Mouse (Mus musculus) fibroblast of lung, adult 2 months (primary cell): Measurements from ENCODE around the gene Clec4a1.

ENCODE experiments used
- DNase-seq: peaks from one replicate; pipeline ENCODE4 v3.0.0-alpha.2; 2011; ENCODE audit warnings: low read depth

The Clec4a1 gene

DNA sequence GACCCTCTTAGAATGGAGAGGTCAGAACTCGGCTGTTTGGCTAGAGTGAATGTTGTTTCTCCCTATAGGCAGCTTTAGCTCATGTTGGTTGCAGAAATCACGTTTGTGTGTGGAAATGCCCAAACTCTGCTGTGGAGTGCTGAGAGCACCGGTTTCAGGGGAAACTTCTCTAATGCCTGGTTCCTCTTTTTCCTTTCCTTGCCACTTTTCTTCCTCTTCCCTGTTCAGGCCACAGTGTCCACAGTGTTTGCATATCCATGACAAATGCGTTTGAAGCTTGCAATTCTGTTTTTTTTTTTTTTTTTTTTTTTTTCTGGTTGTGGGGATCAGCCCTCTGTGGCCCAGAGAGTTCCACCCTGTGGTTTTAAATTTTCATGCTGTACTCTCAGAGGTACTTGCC lies at the start of gene Clec4a1:
Gene Clec4a1, plus strand, starts transcription at position 398 of the 400 bp plus-strand sequence.
- DNase-seq: no peak

DNA sequence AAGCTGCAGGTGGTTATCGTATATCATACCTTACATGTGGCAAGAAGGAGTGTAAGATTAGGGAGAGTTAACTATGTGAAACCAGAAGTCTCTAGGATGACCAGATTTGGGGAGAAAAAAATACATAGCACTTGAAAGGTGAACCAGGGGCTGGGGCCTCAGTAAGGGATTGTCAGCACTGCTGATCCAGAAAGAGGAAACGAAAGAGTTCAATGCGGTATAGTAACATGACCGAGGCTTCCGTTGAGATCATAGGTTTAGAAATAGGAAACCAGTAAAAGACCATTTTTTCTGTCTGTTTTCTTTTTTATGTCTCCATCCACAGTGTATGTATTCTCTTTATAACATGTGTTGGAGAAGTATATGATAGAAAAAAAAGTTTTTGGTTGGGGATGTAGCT lies 48.8 kb upstream of the Clec4a1 start:
- DNase-seq: no peak

DNA sequence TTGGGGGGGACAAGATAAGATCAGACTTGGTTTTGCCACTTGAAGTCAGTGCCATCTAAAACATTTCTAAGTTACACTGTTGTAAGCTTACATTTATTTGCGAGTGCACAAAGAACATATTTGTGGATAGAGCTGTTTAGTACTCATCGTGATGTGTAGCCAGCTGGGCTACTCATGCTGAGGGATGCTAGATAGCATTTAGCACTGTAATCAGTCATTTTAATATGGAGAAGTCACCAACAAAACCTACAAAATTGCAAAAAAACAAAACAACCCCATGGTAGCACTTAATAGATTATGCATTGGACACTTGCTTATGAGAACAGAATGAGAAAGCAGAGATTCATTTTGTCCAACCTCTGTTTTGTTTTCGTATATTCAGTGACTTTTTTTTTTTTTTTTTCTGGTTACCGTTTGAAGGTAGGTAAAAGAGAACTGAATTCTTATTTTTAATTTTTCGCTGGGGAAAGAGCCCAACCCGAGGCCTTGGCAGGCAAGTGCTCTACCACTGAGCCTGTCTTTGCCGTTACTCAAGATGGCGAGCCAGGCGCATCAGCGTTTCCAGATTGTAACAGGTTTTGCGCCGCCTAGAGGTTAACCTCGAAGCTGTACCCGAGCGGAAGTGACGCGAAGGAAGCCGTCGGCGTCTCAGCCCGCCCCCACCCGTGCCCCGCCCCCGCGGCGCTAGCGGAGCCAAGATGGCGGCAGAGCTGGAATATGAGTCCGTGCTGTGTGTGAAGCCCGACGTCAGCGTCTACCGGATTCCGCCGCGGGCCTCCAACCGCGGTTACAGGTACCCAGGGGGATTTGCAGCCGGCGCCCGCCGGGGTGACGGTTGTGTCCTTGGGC lies 47.6 kb upstream of the Clec4a1 start, which contains the start of gene Necap1:
Gene Necap1, plus strand, starts transcription at position 604 of the 849 bp plus-strand sequence.
- DNase-seq: peak; percentile 83

DNA sequence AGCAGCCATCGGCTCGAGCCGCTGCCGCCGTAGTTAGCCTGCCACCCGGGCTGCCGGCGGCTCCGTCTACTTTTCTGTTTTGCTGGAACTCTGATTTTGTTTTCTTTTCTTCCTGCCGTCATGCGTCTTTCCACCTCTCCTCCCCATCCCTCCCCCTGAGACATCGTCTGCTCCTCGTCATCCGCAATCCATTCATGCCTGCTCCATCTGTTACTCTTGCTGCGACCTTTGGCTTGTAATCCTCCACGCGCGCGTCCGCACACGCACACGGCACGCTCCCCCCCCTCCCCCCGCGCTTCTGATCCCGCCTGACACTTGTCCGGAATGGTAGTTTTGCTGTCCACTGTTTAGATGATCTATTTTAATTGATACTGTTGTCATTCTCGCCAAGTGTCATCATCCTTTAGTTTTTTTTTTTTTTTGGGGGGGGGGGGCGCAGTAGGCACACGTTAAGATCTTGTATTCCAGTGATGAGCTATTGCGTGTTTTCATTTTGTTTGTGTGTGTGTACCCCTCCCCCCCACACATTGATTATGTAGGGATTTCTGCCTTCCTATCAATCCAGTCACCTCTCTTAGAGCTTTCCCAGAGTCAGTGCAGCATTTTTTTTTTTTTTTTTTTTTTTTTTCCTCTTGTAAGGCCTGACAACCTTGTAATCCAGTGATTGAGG lies 46.8 kb upstream of the Clec4a1 start:
- DNase-seq: no peak

DNA sequence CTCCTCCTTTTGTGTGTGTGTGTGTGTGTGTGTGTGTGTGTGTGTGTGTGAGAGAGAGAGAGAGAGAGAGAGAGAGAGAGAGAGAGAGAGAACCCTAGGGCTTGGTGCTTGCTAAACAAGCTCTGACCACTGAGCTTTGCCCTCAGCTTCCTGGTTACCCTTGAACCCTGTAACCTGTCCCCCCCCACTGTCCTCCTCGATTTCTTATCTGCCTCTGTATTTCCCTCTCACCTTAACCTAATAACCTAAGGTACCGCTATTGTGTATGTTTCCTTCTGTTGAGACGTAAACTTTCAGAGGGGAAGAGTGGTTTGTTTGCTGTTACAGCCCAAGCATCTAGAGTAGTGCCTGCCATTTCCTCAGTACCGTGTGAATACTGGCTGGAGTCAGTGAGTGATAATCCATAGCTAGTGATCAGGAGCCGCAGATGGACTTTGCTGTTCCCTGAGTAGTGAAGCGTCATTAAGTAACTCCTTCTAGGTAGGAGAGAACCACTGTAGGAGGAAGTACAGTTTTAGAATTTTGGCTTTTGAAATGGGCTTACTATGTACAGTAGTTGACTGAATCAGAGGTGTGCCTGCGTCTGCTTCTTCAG lies 42.4 kb upstream of the Clec4a1 start:
- DNase-seq: no peak

DNA sequence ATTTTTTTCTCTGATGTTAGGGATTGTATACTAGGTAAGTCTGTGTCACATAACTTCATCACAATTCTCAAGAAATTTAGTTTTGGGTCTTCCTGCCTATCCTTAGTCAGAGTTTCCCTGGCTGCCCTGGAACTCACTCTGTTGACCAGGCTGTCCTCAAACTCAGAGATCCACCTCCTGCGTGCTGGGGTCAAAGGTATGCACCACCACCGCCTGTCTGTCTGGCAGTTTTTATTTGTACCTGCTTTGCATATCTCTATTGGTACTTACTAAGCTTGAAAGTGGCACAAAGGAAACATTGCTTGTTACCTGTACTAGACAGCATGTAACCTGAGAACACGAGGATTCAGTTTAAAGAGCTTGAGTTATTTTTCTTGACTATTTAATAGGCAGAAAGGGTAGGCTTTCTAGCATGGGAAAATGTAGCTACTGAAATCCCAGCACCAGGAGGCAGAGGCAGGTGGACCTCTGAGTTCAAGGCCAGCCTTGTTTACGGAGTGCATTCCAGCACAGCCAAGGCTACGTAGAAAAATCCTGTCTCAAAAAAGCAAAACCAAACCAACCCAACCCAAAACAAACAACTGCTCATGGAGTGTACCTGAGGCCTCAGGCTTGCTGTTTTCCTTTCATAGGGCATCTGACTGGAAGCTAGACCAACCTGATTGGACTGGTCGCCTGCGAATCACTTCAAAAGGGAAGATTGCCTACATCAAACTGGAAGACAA lies 41.7 kb upstream of the Clec4a1 start:
- DNase-seq: no peak

DNA sequence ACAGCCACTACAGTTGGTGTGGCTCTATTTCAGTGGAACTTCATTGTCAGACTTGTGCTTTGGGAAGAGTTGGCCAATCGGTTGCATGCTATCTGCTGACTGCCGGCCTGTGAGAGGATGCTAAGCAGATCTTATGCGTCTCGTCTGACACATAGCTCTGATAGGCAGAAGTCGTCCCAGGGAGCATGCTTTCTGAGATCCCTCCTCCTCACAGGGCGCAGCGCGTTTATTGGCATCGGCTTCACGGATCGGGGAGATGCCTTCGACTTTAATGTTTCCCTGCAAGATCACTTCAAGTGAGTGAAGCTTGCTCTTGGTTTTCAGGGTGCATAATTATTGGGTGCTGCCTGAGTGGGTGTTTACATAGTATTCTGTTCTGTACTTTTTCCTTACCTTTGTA lies 40.4 kb upstream of the Clec4a1 start:
- DNase-seq: no peak

DNA sequence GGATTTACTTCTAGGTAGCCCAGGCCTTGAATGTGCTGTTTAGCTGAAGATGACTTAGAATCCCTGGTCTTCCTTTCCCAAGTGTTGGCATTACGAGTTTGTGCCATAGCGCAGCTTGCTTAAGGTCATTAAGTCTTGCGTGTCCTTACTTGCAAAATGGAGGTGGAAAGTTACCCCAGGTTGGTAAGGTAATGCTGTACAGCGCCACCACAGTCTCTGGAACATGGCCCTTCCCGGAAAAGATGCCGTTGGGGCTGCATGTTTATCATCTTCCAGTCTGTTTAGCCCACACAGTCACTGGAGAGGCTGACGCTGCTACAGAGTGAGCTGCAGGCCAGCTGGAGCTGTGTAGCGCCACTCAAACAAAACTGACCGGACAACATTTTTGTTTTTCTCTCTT lies 38.0 kb upstream of the Clec4a1 start:
- DNase-seq: no peak

DNA sequence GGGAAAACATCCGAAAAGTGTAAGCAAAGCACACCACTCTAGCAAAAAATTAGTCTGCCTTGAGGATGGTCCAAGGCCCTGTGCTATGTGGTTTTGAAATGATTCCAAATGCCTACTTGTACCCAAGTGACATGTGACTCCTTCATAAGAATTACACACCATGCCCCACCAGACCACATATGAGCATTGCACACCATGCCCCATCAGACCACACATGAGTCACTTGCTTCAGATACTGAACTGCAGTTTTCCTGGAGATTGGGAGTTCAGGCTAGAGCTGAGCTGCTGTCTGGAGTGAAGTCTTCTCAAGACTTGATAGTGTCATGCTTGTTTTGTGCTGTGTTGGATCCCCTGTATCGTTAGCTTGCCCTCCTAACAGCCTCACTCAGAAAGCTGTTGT lies 32.0 kb upstream of the Clec4a1 start:
- DNase-seq: no peak

DNA sequence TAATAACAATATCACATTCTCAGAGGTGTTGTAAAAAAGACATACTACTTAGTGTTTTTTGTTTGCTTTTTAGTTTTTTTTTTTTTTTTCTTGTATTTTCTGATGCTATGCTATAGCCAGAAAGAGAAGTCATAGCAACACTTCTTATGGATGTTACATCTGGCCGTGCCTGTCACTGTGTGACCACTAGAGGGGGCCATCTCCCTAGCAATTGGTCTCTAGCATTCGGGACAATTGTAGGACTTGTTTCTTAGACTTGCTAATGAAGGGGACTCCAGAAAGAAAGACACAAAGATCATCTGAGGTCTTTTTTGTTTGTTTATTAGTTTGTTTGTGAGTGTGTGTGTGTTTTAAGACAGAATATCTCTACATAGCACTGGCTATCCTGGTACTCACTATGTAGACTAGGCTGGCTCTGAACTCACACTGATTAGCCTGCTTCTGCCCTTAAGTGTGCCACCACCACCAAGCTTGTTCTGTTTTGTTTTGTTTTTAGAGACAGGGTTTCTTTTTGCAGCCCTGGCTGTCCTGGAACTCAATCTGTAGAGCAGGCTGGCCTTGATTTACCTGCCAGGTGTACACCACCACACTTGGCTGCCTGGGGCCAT lies 29.1 kb upstream of the Clec4a1 start:
- no peak for DNase-seq

DNA sequence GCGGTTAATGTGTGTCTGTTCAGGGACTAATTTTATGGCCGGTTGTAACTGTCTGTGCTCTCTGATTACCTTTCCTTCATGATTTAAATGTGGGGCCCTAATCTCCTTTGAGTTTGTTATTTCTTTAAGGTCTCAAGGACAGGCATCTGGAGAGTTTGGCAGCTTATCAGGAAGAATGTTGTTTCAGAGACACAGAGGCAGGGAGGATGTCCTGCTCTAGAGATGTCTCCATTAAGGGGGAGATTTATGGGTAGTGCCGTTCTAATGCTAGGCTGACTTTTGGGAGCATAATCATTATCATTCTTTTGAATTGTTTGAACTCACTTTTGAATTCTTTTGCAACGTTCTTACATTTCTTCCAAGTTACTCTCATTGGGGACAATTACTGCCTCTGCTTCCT lies 1.7 kb upstream of the Clec4a1 start:
- no peak for DNase-seq

DNA sequence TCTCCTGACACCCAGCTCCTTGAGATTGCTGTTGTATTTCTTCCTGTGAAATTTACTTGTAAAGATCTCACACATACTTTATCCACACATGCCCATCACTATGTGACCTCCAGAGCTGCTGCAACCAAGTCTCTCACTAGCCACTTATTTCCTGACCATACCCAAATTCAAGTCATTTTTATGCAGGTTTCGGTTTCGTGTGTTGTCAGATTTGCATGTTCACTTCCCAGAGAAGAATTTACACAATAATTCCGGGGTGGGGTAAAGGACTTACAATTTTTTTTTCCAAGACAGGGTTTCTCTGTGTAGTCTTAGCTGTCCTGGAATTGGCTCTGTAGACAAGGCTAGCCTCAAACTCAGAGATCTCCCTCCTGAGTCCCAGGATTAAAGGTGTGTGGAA lies 13.2 kb downstream of the Clec4a1 start:
- DNase-seq: no peak

DNA sequence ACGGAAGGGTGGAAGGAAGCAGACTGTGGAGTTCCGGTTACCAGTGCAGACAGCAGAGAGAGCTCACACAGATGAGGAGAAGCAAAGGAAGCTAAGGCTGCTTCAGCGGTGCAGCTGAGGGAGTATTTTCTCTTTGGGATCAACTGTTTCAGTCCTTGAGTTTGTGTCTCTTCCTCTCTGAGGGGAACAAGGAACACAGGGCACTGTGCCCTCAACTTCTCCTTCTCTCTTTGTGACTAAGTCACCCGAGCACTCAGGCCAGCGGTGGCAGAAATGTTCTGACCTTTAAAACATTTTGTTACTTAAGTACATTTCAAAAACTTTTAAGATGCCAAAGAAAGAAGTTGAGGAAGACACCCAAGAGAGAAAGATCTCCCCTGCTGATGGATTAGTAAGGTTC lies 18.0 kb downstream of the Clec4a1 start:
- DNase-seq: no peak

DNA sequence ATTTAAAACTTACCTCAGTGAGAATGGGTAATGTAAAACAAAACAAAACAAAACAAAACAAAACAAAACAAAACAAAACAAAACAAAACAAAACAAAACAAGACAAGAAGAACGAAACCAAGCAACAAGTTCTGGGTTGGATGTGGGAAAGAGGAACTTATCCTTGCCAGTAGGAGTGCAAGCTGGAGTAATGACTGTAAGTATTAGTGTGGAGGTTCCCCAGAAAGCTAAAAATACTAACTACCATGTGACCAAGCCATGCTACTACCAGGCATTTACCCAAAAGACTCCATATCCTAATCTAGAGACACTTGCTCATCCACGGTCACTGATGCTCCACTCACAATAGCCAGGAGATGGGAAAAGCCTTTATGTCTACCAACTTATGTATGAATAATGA lies 25.1 kb downstream of the Clec4a1 start:
- DNase-seq: no peak

DNA sequence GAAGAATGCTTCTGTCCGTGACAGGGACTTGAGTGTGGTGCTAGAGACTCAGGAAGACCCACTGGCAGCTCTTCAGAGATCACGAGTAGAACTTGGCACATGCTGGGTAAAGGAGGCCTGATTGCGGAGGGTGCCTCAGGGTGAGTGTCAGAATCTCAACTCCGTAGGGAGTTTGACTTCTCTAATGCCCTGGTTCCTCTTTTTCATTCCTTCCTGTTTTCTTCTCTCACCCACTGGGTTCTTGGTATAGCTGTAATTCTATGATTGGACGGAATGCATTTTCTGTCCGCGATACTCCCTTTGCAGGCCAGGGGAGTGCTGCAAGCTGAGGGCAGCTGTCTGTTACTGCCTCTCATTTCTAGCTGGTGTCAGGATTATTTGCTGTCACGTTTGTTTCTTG lies 30.8 kb downstream of the Clec4a1 start, which contains the start of gene Clec4a3:
Gene Clec4a3, plus strand, starts transcription at position 115 of the 400 bp plus-strand sequence.
- no peak for DNase-seq

DNA sequence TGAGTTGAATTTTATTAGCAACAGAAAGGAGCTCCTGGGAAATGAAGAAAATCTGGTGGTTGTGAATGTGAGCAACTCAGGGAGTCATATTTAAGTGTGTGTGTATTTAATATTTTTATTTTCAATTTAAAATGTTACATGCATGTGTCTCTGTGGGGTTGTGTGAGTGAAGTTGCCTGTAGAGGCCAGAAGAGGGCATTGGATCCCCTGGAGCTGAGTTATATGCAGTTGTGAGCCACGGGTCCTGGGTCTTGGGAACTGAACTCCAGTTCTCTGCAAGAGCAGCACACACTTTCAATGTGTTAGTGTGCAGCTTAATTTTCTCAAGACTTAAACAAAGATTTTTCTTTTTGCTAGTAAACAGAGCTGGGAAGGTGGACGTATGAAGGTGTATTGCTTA lies 42.9 kb downstream of the Clec4a1 start:
- no peak for DNase-seq

DNA sequence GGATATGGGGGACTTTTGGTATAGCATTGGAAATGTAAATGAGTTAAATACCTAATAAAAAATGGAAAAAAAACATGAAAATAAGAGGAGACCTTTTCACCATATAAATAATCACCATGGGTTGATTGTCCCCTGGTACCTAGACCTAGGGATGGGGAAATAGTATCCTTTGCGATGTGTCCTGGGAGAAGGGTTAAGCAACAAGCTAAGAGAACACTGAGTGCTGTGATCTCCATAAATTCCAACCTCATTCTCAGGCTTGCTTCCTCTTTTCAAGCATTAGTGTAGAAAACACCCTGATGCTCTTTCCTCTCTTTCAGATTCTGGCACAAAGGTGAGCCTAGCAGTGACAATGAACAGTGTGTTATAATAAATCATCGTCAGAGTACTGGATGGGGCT lies 47.4 kb downstream of the Clec4a1 start:
- DNase-seq: no peak
